Mouse (Mus musculus) limb, embryonic 14.5 days (tissue): Measurements from ENCODE around the gene Ppfia1. TPM values are rescaled to one million over a fixed set of nuclear protein-coding genes. Genes with fewer than 3 reads are reported as not detected.

Experiments
- ATAC-seq: fragments of 200-750 bp; cut with Nextera tagmentation; 2 replicates; pipeline ENCODE4 v1.8.0; 2017; ENCODE audit warnings: low read depth, moderate number of reproducible peaks, moderate TSS enrichment; ENCODE audit not compliant: low FRiP score
- DNase-seq: peaks from one replicate; pipeline ENCODE4 v3.0.0-alpha.2; 2015; ENCODE audit warnings: low spot score
- H3K27ac ChIP-seq: fragments of 300-500 bp; sonication (generic); replicated peaks from 2 replicates; pipeline ENCODE4 v1.5.1; 2014; ENCODE audit warnings: low read depth, mild to moderate bottlenecking, low read length, moderate library complexity, mixed read lengths
- H3K27me3 ChIP-seq: fragments of 300-500 bp; sonication (generic); 2 replicates; pipeline ENCODE4 v1.6.1; 2014; ENCODE audit warnings: low read length, mixed read lengths; ENCODE audit not compliant: control insufficient read depth, insufficient read depth
- H3K36me3 ChIP-seq: fragments of 300-500 bp; sonication (generic); 2 replicates; pipeline ENCODE4 v1.6.1; 2014; ENCODE audit warnings: mild to moderate bottlenecking, low read length, moderate library complexity, mixed read lengths; ENCODE audit not compliant: control insufficient read depth, insufficient read depth
- H3K4me1 ChIP-seq: fragments of 300-500 bp; sonication (generic); 2 replicates; pipeline ENCODE4 v1.6.1; 2014; ENCODE audit warnings: antibody characterized with exemption, low read length, mixed read lengths; ENCODE audit not compliant: control insufficient read depth, insufficient read depth
- H3K4me2 ChIP-seq: fragments of 300-500 bp; sonication (generic); replicated peaks from 2 replicates; pipeline ENCODE4 v1.6.1; 2014; ENCODE audit warnings: low read depth, mild to moderate bottlenecking, low read length, moderate library complexity; ENCODE audit not compliant: severe bottlenecking
- H3K4me3 ChIP-seq: fragments of 300-500 bp; sonication (generic); replicated peaks from 2 replicates; pipeline ENCODE4 v1.5.1; 2014; ENCODE audit warnings: low read length
- H3K9ac ChIP-seq: fragments of 300-500 bp; sonication (generic); 2 replicates; pipeline ENCODE4 v1.6.1; 2014; ENCODE audit warnings: mild to moderate bottlenecking, low read depth, low read length, moderate library complexity; ENCODE audit not compliant: severe bottlenecking
- H3K9me3 ChIP-seq: fragments of 300-500 bp; sonication (generic); 2 replicates; pipeline ENCODE4 v1.6.1; 2016; ENCODE audit warnings: low read length; ENCODE audit not compliant: control insufficient read depth
- POLR2A ChIP-seq: fragments of 200-500 bp; IDR thresholded peaks from 2 replicates; pipeline ENCODE4 v1.8.0; 2012; ENCODE audit warnings: inconsistent platforms, mild to moderate bottlenecking, moderate library complexity, borderline replicate concordance; ENCODE audit not compliant: insufficient read depth, insufficient read length; ENCODE audit errors: extremely low read depth
- WGBS: fragments of 180-500 bp; shearing (Covaris S2); extraction: QIAGEN DNeasy Blood & Tissue Kit; methylation state at CpG from one replicate; pipeline ENCODE4 v1.1.7; 2014; 5-methylcytosine and 5-hydroxymethylcytosine counted together
- polyA plus RNA-seq, 2 experiments: library from polyadenylated mRNA; depleted of rRNA in 1 of 2; stranded (reverse) in 1 of 2; unstranded in 1 of 2; fragments of >200 nt; fragmentation: Nextera tagmentation in 1 of 2; extraction: Ambion mirVana in 1 of 2; gene quantifications; 2 replicates each; pipeline versions ENCODE4 v1.2.1 to v1.2.3; 2012 to 2014

The Ppfia1 gene
- polyA plus RNA-seq, 2 experiments, result 42.0 to 58.1 TPM

GRCm38 (mm10) chr7:144524427-144525191, 28.9 kb downstream of the Ppfia1 start:
- H3K4me2 ChIP-seq, result no peak overlapping the region
- no peak for TF ChIP-seq POLR2A
- 89% methylated on average over 6 of the region's 6 CpGs for WGBS
- no peak overlapping the region for H3K4me3 ChIP-seq
- DNase-seq (no peak), ATAC-seq (no peak)
- H3K27ac ChIP-seq, result no peak overlapping the region
- peaks cover 13% of the 10 kb centered on the region for H3K36me3 ChIP-seq
- no peaks in the 10 kb centered on the region for H3K27me3 ChIP-seq
- no peak overlapping the region for H3K9ac ChIP-seq
- H3K4me1 ChIP-seq, result no peaks in the 10 kb centered on the region
- no peaks in the 10 kb centered on the region for H3K9me3 ChIP-seq

DNA sequence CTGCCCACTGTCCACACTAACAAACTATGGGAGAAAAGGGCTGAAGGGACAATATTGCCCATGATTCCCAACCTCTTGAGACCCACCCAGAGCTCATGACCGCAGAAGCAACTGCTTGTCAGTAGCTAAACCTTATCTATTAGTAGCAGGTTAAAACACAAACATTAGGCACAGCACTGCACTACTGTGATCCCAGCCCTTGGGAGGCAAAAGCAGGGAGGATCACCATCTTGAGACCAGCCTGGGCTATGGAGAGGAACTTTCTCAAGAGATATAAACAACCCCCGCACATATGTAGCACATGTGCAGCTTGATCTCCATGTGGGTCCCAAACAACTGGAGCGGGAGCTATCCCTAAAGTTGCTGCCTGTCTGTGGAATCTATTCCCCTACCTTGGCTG, 30.1 kb downstream of the Ppfia1 start:
- Histone ChIP-seq H3K4me1 (no peaks in the 10 kb centered on the region), H3K27me3 (no peaks in the 10 kb centered on the region), H3K9me3 (no peaks in the 10 kb centered on the region), H3K36me3 (peaks cover 25% of the 10 kb centered on the region), H3K27ac (no peak overlapping the region), H3K9ac (no peak overlapping the region), H3K4me3 (no peak overlapping the region), H3K4me2 (no peak overlapping the region)
- WGBS, result 86% methylated on average over 3 of the region's 3 CpGs
- no peak for ATAC-seq
- TF ChIP-seq POLR2A, result no peak
- no peak for DNase-seq

DNA sequence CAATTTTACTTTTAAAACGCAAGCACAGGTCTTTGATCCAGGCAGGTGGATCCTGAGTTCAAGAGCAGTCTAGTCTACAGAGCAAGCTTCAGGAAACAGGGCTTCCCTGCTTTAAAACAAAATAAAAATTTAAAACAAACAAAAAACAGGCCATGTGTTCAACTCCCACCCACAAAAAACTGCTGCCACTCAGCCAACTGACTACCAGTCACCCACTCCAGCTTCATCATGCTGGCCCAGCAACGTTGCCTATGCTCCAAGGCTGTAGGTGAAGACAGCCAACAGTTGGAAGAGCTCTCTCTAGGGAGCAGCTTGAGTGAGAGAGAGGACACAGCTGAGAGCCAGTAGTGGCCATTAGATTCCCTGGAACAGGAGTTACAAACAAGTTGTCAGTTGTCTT, 31.6 kb downstream of the Ppfia1 start:
- DNase-seq (no peak), ATAC-seq (no peak)
- 94% methylated on average over 2 of the region's 2 CpGs for WGBS
- Histone ChIP-seq H3K9me3 (no peaks in the 10 kb centered on the region), H3K4me2 (no peak overlapping the region), H3K4me3 (no peak overlapping the region), H3K36me3 (peaks cover 35% of the 10 kb centered on the region), H3K27ac (no peak overlapping the region), H3K9ac (no peak overlapping the region), H3K27me3 (no peaks in the 10 kb centered on the region), H3K4me1 (no peaks in the 10 kb centered on the region)
- TF ChIP-seq POLR2A, result no peak

- ATAC-seq (no peak), DNase-seq (no peak)
- H3K4me2 ChIP-seq, result no peak overlapping the region
- no peak for TF ChIP-seq POLR2A
- peaks cover 50% of the 10 kb centered on the region for H3K36me3 ChIP-seq
- H3K9me3 ChIP-seq, result no peaks in the 10 kb centered on the region
- H3K27me3 ChIP-seq, result no peaks in the 10 kb centered on the region
- H3K4me3 ChIP-seq, result no peak overlapping the region
- 87% methylated on average over 5 of the region's 5 CpGs for WGBS
- H3K27ac ChIP-seq, result no peak overlapping the region
- H3K4me1 ChIP-seq, result no peaks in the 10 kb centered on the region
- H3K9ac ChIP-seq, result no peak overlapping the region
These were observed 33.7 kb downstream of the Ppfia1 start for GRCm38 (mm10) chr7:144519852-144520251.

DNA sequence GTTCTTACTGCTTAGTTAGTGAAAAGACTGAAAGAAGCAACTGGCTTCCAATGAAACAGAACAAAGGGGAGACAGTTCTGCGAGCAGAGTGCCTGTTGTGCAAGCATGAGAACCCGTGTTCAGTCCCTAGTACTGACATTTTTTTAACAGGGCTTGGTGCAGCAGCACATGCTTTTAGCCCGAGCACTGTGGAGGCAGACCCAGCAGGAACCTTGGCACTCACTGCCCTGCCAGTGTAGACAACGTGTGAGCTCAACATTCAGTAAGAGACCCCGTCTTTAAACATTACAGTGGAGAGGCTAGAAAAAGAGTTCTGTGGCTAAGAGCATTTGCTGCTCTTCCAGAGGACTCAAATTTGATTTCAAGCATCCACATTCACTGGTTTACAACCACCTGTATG, 36.8 kb downstream of the Ppfia1 start:
- no peak overlapping the region for H3K4me2 ChIP-seq
- no peaks in the 10 kb centered on the region for H3K4me1 ChIP-seq
- no peak for ATAC-seq
- peaks cover 79% of the 10 kb centered on the region for H3K36me3 ChIP-seq
- 87% methylated on average over 5 of the region's 5 CpGs for WGBS
- DNase-seq, result no peak
- no peaks in the 10 kb centered on the region for H3K9me3 ChIP-seq
- H3K27me3 ChIP-seq, result no peaks in the 10 kb centered on the region
- H3K9ac ChIP-seq, result no peak overlapping the region
- H3K4me3 ChIP-seq, result no peak overlapping the region
- TF ChIP-seq POLR2A, result no peak
- H3K27ac ChIP-seq, result no peak overlapping the region
